Mouse (Mus musculus): ENCODE data around the gene Ndufaf5.

GRCm38 (mm10) chr2:140170803-140171553, 529 bp downstream of the Ndufaf5 start:
- no peak for TF ChIP-seq CTCF (IDR thresholded peaks at IDR 0.05; ENCODE audit: low read depth, low read length)
- TF ChIP-seq POLR2A (IDR thresholded peaks at IDR 0.05; ENCODE audit: extremely low read depth, insufficient read depth, low read length): no peak
